8 mouse cellular contexts compared by ENCODE assay signal in the genomic region with DNA sequence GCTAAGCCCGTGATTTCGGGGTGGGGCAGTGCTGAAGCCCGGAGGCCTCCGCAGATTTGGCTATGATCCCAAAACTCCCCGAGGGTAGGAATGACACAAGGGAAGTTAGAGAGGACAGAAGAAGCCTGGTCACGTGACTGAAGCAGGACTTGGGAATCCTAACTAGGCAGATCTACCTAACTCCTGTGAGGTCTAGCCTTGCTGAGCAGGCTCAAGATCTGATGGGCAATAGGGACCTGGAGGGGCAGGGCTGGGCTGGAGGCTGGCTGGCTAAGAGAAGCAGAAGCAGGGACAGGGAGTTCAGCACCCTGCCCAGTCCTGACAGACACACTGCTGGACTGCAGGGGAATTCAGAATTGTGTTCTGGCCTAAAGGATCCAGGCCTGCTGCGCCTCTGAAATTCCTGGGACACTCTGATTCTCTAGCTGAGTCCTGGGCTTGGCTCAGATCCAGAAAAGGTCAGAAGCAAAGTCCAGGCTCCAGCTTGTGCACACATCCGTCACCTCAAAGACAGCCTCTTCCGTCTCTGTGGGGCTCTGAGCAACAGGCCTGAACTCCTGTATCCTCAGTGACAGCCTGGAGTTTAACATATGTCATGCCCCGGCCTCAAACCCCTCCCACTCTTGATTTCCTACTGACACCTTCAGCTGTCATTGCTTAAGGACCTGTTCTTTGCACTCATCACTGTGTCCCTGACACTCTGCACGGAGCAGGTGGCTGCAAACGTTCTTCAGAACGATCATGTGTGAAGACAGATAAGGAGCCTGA. TPM values are rescaled to one million over a fixed set of nuclear protein-coding genes. Genes with fewer than 3 reads are reported as not detected.
DNase-seq lines count a peak whose midpoint lies in the region; ATAC-seq and TF ChIP-seq lines count a peak whose summit lies in the region.

No protein-coding gene starts in this region.

- H3K4me1 ChIP-seq in neural tube, embryonic 11.5 days (ENCODE audit: control insufficient read depth, insufficient read depth, low read length): peaks cover 11% of the 10 kb centered on the region; the same call in 1 of the 2 replicates
- H3K4me1 ChIP-seq in heart, adult 2 months (ENCODE audit: control insufficient read depth, insufficient read depth, low read length): peaks cover 39% of the 10 kb centered on the region
- peaks cover 36% of the 10 kb centered on the region for H3K4me1 ChIP-seq in kidney, adult 2 months (ENCODE audit: control insufficient read depth, insufficient read depth, low read length)

- TF ChIP-seq POLR2A in heart, adult 2 months (IDR thresholded peaks at IDR 0.05; ENCODE audit: insufficient read depth, low read depth, low read length): peak; percentile 42; the same call in 1 of the 2 replicates
- TF ChIP-seq POLR2A in kidney, adult 2 months (IDR thresholded peaks at IDR 0.05; ENCODE audit: low read depth, low read length): no peak

- no peak for DNase-seq in neural tube, embryonic 11.5 days (ENCODE audit: low spot score)
- no peak for DNase-seq in neural tube, embryonic 10.5 days (ENCODE audit: extremely low spot score, low spot score)
- peak; percentile 64 to 77 for DNase-seq in heart, adult 2 months
- peak; percentile 95 for DNase-seq in kidney, adult 2 months
- DNase-seq in lung, postnatal 36 days: peak; percentile 76
- no peak for DNase-seq in embryo, embryonic 10 days (ENCODE audit: low spot score)
- no peak for DNase-seq in urinary bladder, postnatal 10 days (ENCODE audit: low spot score)
- DNase-seq in right cerebral cortex, postnatal 25 days: no peak

- H3K27me3 ChIP-seq in neural tube, embryonic 11.5 days (ENCODE audit: control insufficient read depth, insufficient read depth, low read length): no peaks in the 10 kb centered on the region
- H3K27me3 ChIP-seq in heart, adult 2 months (ENCODE audit: control insufficient read depth, insufficient read depth, low read length): no peaks in the 10 kb centered on the region
- H3K27me3 ChIP-seq in kidney, adult 2 months (replicated peaks; ENCODE audit: control insufficient read depth, insufficient read depth, low read length): no peaks in the 10 kb centered on the region

- H3K36me3 ChIP-seq in neural tube, embryonic 11.5 days (ENCODE audit: control insufficient read depth, insufficient read depth, low read length): peaks cover 37% of the 10 kb centered on the region
- peaks cover 21% of the 10 kb centered on the region for H3K36me3 ChIP-seq in heart, adult 2 months (ENCODE audit: control insufficient read depth, insufficient read depth, low read length)
- peaks cover 2% of the 10 kb centered on the region for H3K36me3 ChIP-seq in kidney, adult 2 months (ENCODE audit: control insufficient read depth, insufficient read depth, low read length)

- H3K79me2 ChIP-seq in heart, adult 2 months (replicated peaks; ENCODE audit: control insufficient read depth, insufficient read depth, low read length): no peaks in the 10 kb centered on the region; the same call in 1 of the 2 replicates

- H3K4me3 ChIP-seq in neural tube, embryonic 11.5 days (ENCODE audit: low read depth, low read length): no peak overlapping the region
- H3K4me3 ChIP-seq in heart, adult 2 months: no peak overlapping the region
- no peak overlapping the region for H3K4me3 ChIP-seq in kidney, adult 2 months (ENCODE audit: insufficient read depth, low read depth, low read length)

- H3K9ac ChIP-seq in neural tube, embryonic 11.5 days (ENCODE audit: low read length): no peak overlapping the region
- H3K9ac ChIP-seq in heart, adult 2 months (ENCODE audit: low read depth, low read length): peak overlapping the region; percentile 50

- peak overlapping the region; percentile 30; the same call in 1 of the 2 replicates for H3K27ac ChIP-seq in neural tube, embryonic 11.5 days (ENCODE audit: low read depth, low read length)
- H3K27ac ChIP-seq in heart, adult 2 months: peak overlapping the region; percentile 76
- H3K27ac ChIP-seq in kidney, adult 2 months (ENCODE audit: insufficient read depth, low read depth, low read length): peak overlapping the region; percentile 91

- intact Hi-C loops in heart, adult 2 months (cut with DNase I): no loop called here

- no peaks in the 10 kb centered on the region for H3K9me3 ChIP-seq in neural tube, embryonic 11.5 days (ENCODE audit: control insufficient read depth, low read length)

- no peak for ATAC-seq in neural tube, embryonic 11.5 days (ENCODE audit: insufficient read depth, low FRiP score, low TSS enrichment)

- H3K4me2 ChIP-seq in neural tube, embryonic 11.5 days (ENCODE audit: low read depth): no peak overlapping the region

- no peak for TF ChIP-seq CTCF in heart, adult 2 months (IDR thresholded peaks at IDR 0.05)
- no peak for TF ChIP-seq CTCF in kidney, adult 2 months (conservative IDR thresholded peaks at IDR 0.05; ENCODE audit: insufficient read depth, insufficient read length, low read depth, low read length)

- peak; percentile 99 for TF ChIP-seq EP300 in heart, adult 2 months (IDR thresholded peaks at IDR 0.05; ENCODE audit: insufficient read depth, low read depth, low read length)

- 80% methylated on average over 13 of the region's 13 CpGs for WGBS in neural tube, embryonic 11.5 days
- WGBS in heart, adult 2 months: 7% methylated on average over 13 of the region's 13 CpGs
- WGBS in kidney, adult 2 months: 18% methylated on average over 13 of the region's 13 CpGs

RNA-seq across cellular contexts. Expression of a gene that starts 9.9 kb away (rescaled TPM):
- 2.6 and 3.0 TPM in 2 replicates for polyA plus RNA-seq in neural tube, embryonic 11.5 days (2014; fragmentation: Nextera tagmentation; extraction: Ambion mirVana)
- total RNA-seq in heart, adult 2 months (2021): 10 to 100 TPM; 19.9 to 24.2 TPM
- polyA plus RNA-seq in heart, adult 2 months (2012; rRNA removed): 33.7 and 39.1 TPM in 2 replicates
- polyA plus RNA-seq in kidney, adult 2 months (2012; rRNA removed): 63.3 and 78.8 TPM in 2 replicates

RNA-seq across cellular contexts. Expression of a gene that starts 16.2 kb away (rescaled TPM):
- polyA plus RNA-seq in neural tube, embryonic 11.5 days (2014; fragmentation: Nextera tagmentation; extraction: Ambion mirVana): 434 and 452 TPM in 2 replicates
- 100 to 1,000 TPM; 243 to 250 TPM for total RNA-seq in heart, adult 2 months (2021)
- polyA plus RNA-seq in heart, adult 2 months (2012; rRNA removed): 311 and 386 TPM in 2 replicates
- 356 and 366 TPM in 2 replicates for polyA plus RNA-seq in kidney, adult 2 months (2012; rRNA removed)

RNA-seq across cellular contexts. Expression of a gene that starts 31.5 kb away (rescaled TPM):
- 35.2 and 39.0 TPM in 2 replicates for polyA plus RNA-seq in neural tube, embryonic 11.5 days (2014; fragmentation: Nextera tagmentation; extraction: Ambion mirVana)
- total RNA-seq in heart, adult 2 months (2021): 10 to 100 TPM; 39.9 to 51.4 TPM
- 43.7 and 54.5 TPM in 2 replicates for polyA plus RNA-seq in heart, adult 2 months (2012; rRNA removed)
- 50.5 and 57.8 TPM in 2 replicates for polyA plus RNA-seq in kidney, adult 2 months (2012; rRNA removed)

RNA-seq across cellular contexts. Expression of a gene that starts 38.3 kb away (rescaled TPM):
- 0.24 and 0.30 TPM in 2 replicates for polyA plus RNA-seq in neural tube, embryonic 11.5 days (2014; fragmentation: Nextera tagmentation; extraction: Ambion mirVana)
- under 1 TPM; 0.29 to 0.34 TPM for total RNA-seq in heart, adult 2 months (2021)
- polyA plus RNA-seq in heart, adult 2 months (2012; rRNA removed): 0.26 and 0.31 TPM in 2 replicates
- polyA plus RNA-seq in kidney, adult 2 months (2012; rRNA removed): 1.6 and 2.1 TPM in 2 replicates

RNA-seq across cellular contexts. Expression of a gene that starts 40.3 kb away (rescaled TPM):
- 15.1 and 15.5 TPM in 2 replicates for polyA plus RNA-seq in neural tube, embryonic 11.5 days (2014; fragmentation: Nextera tagmentation; extraction: Ambion mirVana)
- 10 to 100 TPM; 14.9 to 17.4 TPM for total RNA-seq in heart, adult 2 months (2021)
- polyA plus RNA-seq in heart, adult 2 months (2012; rRNA removed): 30.0 and 45.4 TPM in 2 replicates
- polyA plus RNA-seq in kidney, adult 2 months (2012; rRNA removed): 43.0 and 62.8 TPM in 2 replicates

Comparison
In these comparisons a context has a peak if more than half of its experiments do, and no peak if none do; other contexts are left out.
1. DNase-seq: peak in heart, adult 2 months (2 of 2), kidney, adult 2 months (single experiment) and lung, postnatal 36 days (single experiment); none in neural tube, embryonic 11.5 days (single experiment), neural tube, embryonic 10.5 days (single experiment), embryo, embryonic 10 days (single experiment), urinary bladder, postnatal 10 days (single experiment) and right cerebral cortex, postnatal 25 days (single experiment).
2. H3K27ac ChIP-seq: peak in every context shown above with its lines; median percentile 91 in kidney, adult 2 months; 76 in heart, adult 2 months; 30 in neural tube, embryonic 11.5 days.